Mouse (Mus musculus): Measurements from ENCODE around the gene Map4k5. TPM values are rescaled to one million over a fixed set of nuclear protein-coding genes. Genes with fewer than 3 reads are reported as not detected.

The Map4k5 gene
- polyA plus RNA-seq, 1 experiment from 2014 or later, result 23.5 TPM

GRCm38 (mm10) chr12:69766185-69766904 is 126.7 kb downstream of the Map4k5 start:
- Histone ChIP-seq H3K4me1 (peaks cover 19% of the 10 kb centered on the region), H3K36me3 (no peaks in the 10 kb centered on the region), H3K27ac (replicated peaks) (no peak overlapping the region), H3K27me3 (ENCODE audit: low read depth, poor library complexity, severe bottlenecking) (no peaks in the 10 kb centered on the region), H3K9me3 (replicated peaks) (no peaks in the 10 kb centered on the region), H3K4me3 (no peak overlapping the region)
- WGBS, result 87% methylated on average over 10 of the region's 10 CpGs
- DNase-seq (ENCODE audit: low spot score), result no peak

- Histone ChIP-seq H3K36me3 (no peaks in the 10 kb centered on the region), H3K27me3 (ENCODE audit: low read depth, poor library complexity, severe bottlenecking) (no peaks in the 10 kb centered on the region), H3K4me1 (peaks cover 19% of the 10 kb centered on the region), H3K27ac (replicated peaks) (no peak overlapping the region), H3K9me3 (replicated peaks) (no peaks in the 10 kb centered on the region), H3K4me3 (no peak overlapping the region)
- WGBS, result 89% methylated on average over 9 of the region's 9 CpGs
- no peak for DNase-seq (ENCODE audit: low spot score)
These were observed 127.5 kb downstream of the Map4k5 start for GRCm38 (mm10) chr12:69765543-69765942.

GRCm38 (mm10) chr12:69761603-69762002 is 131.4 kb downstream of the Map4k5 start:
- WGBS, result 80% methylated on average over 2 of the region's 2 CpGs
- DNase-seq (ENCODE audit: low spot score), result no peak

DNA sequence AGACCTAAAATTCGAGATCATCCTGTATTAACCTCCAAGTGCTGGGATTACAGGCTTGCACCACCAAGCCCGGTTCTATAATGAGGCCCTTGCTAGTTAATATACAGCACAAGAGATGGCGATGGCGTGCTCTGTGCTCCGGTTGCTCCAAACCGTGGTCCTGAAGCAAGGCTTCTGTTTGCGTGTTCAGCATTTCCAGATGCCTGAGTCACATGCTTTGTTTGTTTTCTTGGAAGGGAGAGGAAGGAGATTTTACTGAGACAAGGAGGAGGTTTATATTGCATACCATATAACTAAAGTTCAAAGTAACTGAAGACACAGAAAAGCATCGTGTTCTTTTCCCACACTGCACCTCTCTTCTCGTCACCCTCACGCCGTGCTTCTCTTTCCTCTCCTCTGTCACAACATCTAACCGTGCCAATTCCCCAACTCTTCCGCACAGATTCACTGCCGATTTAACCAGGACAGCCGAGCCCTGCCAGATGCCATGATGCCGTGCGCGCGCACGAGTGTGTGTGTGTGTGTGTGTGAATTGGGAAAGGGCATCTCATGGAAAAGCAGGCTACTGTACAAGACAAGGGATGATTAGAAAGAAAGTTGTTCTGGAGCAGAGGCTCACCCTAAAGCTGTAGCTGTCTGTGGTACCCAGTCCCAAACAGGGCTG is 132.1 kb downstream of the Map4k5 start:
- Histone ChIP-seq H3K9me3 (replicated peaks) (no peaks in the 10 kb centered on the region), H3K4me1 (peaks cover 25% of the 10 kb centered on the region), H3K27me3 (ENCODE audit: low read depth, poor library complexity, severe bottlenecking) (no peaks in the 10 kb centered on the region), H3K27ac (replicated peaks) (0 out of 2 replicates have a peak overlapping the region, but pooled peaks have one; percentile 19), H3K4me3 (no peak overlapping the region), H3K36me3 (no peaks in the 10 kb centered on the region)
- 89% methylated on average over 20 of the region's 20 CpGs for WGBS
- DNase-seq (ENCODE audit: low spot score), result no peak

More at GRCm38 (mm10) chr12:69761603-69762002, 131.4 kb downstream of the Map4k5 start:
- no peaks in the 10 kb centered on the region for H3K27me3 ChIP-seq (ENCODE audit: low read depth, poor library complexity, severe bottlenecking)
- no peak overlapping the region for H3K4me3 ChIP-seq
- no peaks in the 10 kb centered on the region for H3K9me3 ChIP-seq (replicated peaks)
- H3K36me3 ChIP-seq, result no peaks in the 10 kb centered on the region
- H3K27ac ChIP-seq (replicated peaks), result no peak overlapping the region
- H3K4me1 ChIP-seq, result peaks cover 27% of the 10 kb centered on the region

DNA sequence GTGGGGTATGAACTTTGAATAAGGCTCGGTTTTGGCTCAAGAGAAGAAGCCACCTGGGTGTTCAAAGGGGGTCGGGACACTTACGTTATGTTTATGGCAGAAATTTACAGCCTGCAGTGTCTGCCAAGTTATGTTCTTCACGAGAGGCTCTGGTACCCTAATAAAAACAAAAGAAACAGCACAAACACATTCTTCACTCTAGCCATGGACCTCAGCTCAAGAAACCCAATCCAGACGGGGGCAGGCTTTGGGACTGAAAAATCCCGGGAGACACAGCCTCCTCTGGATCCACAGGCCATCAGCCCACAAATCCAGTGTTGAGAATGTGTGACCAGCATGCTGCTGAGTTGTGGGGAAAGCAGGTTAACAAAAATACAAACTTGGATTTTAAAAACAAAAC is 133.0 kb downstream of the Map4k5 start:
- Histone ChIP-seq H3K4me1 (peaks cover 21% of the 10 kb centered on the region), H3K4me3 (no peak overlapping the region), H3K27ac (replicated peaks) (peak overlapping the region; percentile 34; the same call in 1 of the 2 replicates), H3K36me3 (no peaks in the 10 kb centered on the region), H3K27me3 (ENCODE audit: low read depth, poor library complexity, severe bottlenecking) (no peaks in the 10 kb centered on the region), H3K9me3 (replicated peaks) (no peaks in the 10 kb centered on the region)
- 76% methylated on average over 6 of the region's 6 CpGs for whole genome bisulfite sequencing
- no peak for DNase-seq (ENCODE audit: low spot score)

DNA sequence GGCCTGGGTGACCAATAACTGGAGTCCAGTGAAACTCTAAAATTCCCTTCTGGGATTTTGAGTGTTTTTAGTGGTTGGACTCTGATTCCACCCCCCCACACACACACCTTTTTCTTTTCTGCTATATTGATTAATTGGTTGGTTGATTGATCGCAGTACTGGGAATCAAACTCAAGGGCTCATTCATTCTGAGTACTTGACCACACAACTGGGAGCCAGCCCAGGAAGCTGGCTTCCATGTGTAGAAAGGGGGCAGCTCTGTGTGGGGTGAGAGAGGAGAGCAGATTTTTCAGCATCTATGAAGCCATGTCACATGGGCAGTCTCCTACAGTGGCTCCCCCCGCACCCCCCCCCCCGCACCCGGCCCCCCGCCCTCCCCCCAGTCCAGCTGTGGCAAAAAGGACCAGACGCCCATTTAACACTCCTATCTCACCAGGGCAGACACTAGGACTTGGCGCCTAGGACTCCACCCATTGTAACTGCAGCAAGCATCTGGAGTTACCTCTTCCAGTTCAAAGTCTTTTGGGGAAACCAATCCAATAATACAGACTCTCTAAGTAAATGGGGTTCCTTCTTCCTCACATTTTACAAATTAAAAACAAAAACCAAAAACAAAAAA is 133.6 kb downstream of the Map4k5 start:
- H3K4me1 ChIP-seq, result peaks cover 21% of the 10 kb centered on the region
- H3K9me3 ChIP-seq (replicated peaks), result no peaks in the 10 kb centered on the region
- H3K27ac ChIP-seq (replicated peaks), result 0 out of 2 replicates have a peak overlapping the region, but pooled peaks have one; percentile 74
- DNase-seq (ENCODE audit: low spot score), result no peak
- peak overlapping the region; percentile 46; the same call in 1 of the 2 replicates for H3K4me3 ChIP-seq
- no peaks in the 10 kb centered on the region for H3K27me3 ChIP-seq (ENCODE audit: low read depth, poor library complexity, severe bottlenecking)
- no peaks in the 10 kb centered on the region for H3K36me3 ChIP-seq
- 48% methylated on average over 7 of the region's 7 CpGs for WGBS

DNA sequence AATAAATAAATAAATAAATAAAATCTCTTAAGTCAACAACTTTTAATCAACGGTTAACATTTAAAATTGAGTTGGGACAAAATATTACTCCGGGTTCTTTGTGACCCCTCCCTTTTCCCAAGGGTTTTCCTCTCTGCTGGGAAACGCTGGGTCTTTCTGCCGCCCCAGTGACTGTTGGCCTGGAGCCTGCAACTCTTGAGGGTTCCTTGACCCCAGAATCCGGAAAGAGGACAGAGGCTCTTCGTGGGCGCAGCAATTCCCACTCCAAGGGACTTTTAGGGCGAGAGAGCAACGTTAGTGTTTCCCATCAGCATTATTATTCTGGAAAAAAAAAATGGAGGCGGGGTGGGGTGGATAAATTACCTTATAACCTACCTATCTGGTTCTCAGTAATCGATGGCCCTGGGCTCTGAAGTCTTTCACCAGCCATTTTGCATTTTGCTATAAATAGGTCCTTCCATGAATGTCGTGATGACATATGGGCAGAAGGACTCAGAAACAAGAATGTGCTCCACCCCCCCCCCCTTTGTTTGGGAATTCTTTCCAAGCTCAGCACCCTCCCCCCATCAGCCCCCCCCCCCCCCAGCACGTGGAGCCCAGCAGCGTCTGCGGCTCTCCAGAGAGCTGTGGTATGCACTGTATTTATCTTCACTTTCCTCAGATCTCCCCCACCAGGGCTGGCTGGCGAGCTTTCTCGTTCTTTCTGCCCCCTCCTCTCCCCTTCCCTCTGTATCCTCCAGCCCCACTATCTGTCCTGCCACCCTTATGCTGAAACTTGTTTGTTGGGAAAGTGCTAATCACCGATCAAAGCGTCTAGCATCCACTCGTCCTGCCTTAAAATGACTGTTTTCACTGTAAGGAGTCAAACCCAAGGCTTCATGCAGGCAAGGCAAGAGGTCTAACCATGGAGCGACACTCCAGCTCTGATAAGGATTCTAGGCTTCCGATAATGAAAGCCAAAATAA is 134.5 kb downstream of the Map4k5 start:
- peak; percentile 48 for DNase-seq (ENCODE audit: low spot score)
- WGBS, result 7% methylated on average over 22 of the region's 22 CpGs
- no peaks in the 10 kb centered on the region for H3K36me3 ChIP-seq
- H3K4me1 ChIP-seq, result peaks cover 21% of the 10 kb centered on the region
- H3K4me3 ChIP-seq, result peak overlapping the region; percentile 46
- H3K27ac ChIP-seq (replicated peaks), result peak overlapping the region; percentile 74
- no peaks in the 10 kb centered on the region for H3K27me3 ChIP-seq (ENCODE audit: low read depth, poor library complexity, severe bottlenecking)
- H3K9me3 ChIP-seq (replicated peaks), result no peaks in the 10 kb centered on the region

- WGBS, result 16% methylated on average over 22 of the region's 22 CpGs
- Histone ChIP-seq H3K27ac (replicated peaks) (peak overlapping the region; percentile 74), H3K9me3 (replicated peaks) (no peaks in the 10 kb centered on the region), H3K36me3 (no peaks in the 10 kb centered on the region), H3K4me1 (peaks cover 21% of the 10 kb centered on the region), H3K27me3 (ENCODE audit: low read depth, poor library complexity, severe bottlenecking) (no peaks in the 10 kb centered on the region), H3K4me3 (peak overlapping the region; percentile 46)
- DNase-seq (ENCODE audit: low spot score), result peak; percentile 80
These were observed 135.4 kb downstream of the Map4k5 start for GRCm38 (mm10) chr12:69757418-69758141.

GRCm38 (mm10) chr12:69756015-69756414 is 137.0 kb downstream of the Map4k5 start:
- Histone ChIP-seq H3K4me3 (no peak overlapping the region), H3K36me3 (no peaks in the 10 kb centered on the region), H3K27ac (replicated peaks) (no peak overlapping the region), H3K9me3 (replicated peaks) (no peaks in the 10 kb centered on the region), H3K27me3 (ENCODE audit: low read depth, poor library complexity, severe bottlenecking) (no peaks in the 10 kb centered on the region), H3K4me1 (peaks cover 26% of the 10 kb centered on the region)
- WGBS, result 79% methylated on average over 5 of the region's 5 CpGs
- DNase-seq (ENCODE audit: low spot score), result no peak

GRCm38 (mm10) chr12:69753936-69754335 is 139.1 kb downstream of the Map4k5 start:
- no peaks in the 10 kb centered on the region for H3K36me3 ChIP-seq
- H3K4me3 ChIP-seq, result no peak overlapping the region
- WGBS, result 91% methylated on average over 5 of the region's 5 CpGs
- peaks cover 20% of the 10 kb centered on the region for H3K4me1 ChIP-seq
- no peak for DNase-seq (ENCODE audit: low spot score)
- H3K9me3 ChIP-seq (replicated peaks), result no peaks in the 10 kb centered on the region
- no peaks in the 10 kb centered on the region for H3K27me3 ChIP-seq (ENCODE audit: low read depth, poor library complexity, severe bottlenecking)
- H3K27ac ChIP-seq (replicated peaks), result no peak overlapping the region

All from midbrain, embryonic 10.5 days (tissue).